Mouse (Mus musculus): ENCODE measurements around the gene Reln.
A peak's percentile ranks its signal among the peaks of the same experiment; 100 is the strongest.

The Reln gene

DNA sequence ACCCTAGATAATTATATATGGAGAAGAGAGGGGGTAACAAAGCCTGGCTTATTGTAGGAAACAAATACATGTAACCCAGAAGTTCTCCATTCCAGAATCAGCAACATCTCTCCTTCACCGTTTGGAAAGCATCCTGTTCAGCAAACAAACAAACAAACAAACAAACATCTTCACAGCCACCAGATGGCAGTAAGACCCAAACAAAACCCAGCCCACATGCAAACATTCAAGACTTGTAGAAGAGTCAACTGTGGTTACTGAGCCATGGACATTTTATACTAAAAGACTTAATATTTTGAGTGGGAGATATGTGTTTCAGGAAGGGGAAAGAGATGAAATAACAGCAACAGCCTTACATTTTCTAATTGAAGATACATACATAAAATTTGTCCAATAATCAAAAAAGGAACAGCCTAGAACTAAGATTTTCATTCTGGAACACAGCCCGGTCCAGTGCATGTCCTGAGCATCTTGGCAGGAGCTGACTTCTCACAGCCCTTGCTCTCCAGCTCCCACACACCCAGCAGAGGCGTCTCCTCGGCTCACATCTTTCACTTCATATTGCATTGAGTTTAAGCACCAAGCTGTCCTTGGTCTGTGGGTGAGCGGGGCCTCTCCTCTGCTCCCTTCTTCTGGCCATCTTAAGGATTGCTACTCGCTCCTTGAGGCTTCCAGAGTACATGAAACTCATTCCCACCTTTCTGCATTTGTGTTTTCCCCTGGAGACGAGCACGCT is 411.0 kb downstream of the Reln start:
- DNase-seq (ENCODE audit: low spot score) = no peak

DNA sequence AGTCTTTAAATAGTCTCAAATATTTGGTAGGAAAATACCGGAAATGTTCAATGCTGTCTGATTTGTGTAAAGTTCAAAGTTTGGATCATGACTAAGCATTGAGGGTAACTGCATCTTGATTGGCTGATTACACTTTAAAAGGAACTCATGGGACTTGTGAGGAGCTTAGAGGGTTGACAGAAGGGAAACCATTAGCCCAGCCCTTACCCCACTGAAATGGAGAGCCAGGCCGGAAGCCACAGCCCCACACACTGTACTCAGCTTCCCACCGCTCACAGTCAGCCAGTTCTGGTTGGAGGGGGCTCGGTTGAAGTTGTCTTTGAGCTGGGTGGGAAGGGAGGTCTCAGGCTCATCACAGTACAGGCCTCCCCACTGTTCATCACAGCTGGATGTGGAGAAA is 413.4 kb downstream of the Reln start:
- DNase-seq (ENCODE audit: low spot score) = no peak

DNA sequence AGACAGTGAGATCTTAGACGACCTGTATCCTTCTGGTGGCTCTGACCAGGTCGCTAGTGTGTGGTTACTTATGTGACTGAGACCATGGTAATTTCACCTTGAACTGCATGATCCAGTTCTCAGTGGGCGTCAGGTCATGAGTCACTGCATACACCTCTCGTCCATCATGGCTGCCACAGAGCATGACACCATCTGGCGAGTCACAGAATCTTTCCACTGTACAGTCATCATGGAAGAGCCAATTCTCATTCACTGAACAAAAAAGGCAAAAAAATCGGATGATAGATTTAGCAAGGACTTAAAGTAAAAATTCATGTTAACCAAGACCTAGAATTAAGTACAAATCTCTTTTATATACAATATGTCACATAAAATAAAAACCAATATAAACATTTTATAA is 424.2 kb downstream of the Reln start:
- no peak for DNase-seq (ENCODE audit: low spot score)

DNA sequence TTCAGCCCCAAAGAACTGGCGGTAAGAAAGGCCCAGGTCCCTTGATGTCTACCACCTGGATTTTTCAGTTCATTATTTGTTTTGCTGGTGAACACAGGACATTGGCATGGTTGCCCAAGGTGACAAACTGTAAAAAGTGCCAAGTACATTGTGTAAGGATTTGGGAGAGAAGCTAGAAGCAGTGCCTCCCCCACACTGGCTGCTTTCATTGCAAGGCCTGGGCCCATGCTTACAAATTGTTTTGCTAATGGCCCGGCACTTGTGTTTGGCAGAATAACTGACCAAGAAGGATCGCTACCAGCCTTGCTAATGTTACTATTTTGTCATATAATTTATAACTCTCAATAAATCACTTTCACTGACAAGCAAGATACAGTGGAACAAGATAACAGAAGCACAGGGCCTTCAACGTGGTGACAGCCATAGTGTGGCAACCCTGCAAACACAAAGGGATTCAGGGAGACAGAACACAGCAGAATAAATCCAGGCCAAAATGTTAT is 425.2 kb downstream of the Reln start:
- DNase-seq (ENCODE audit: low spot score) = no peak

DNA sequence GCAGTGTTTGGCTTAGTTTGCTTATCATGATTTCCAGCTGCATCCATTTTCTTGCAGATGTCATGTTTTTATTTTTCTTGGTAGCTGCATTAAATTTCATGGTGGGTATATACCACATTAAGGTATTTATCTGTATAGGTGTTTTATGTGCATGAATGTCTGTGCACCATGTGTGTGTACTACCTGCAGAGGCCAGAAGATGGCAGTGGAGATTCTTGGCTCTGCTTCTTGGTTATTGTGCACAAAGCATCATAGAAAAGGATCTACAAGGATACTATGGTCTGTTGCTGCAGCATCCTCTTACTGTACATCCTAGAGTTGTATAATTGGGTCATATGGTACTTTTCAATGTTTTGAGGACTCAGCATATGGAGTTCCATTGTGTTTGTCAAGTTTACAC is 428.5 kb downstream of the Reln start:
- no peak for DNase-seq (ENCODE audit: low spot score)

DNA sequence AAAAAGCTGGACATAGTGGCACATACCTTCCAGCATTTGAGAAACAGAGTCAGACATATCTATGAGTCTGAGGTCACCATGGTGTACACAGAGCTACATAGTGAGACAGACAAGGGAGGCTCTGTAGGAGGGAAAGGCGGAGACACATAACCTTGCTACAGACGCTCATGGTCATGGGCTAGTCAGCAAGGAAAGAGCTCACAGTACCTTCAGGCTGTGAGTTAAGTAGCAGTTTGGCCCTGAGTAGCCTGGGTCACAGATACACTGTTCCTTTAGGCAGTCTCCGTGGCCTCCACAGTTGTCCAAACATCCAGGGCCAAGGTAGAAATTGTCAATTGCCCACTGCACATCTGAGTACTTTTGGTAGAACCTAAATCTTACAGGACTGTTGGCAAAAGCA is 429.7 kb downstream of the Reln start:
- DNase-seq (ENCODE audit: low spot score) = no peak

DNA sequence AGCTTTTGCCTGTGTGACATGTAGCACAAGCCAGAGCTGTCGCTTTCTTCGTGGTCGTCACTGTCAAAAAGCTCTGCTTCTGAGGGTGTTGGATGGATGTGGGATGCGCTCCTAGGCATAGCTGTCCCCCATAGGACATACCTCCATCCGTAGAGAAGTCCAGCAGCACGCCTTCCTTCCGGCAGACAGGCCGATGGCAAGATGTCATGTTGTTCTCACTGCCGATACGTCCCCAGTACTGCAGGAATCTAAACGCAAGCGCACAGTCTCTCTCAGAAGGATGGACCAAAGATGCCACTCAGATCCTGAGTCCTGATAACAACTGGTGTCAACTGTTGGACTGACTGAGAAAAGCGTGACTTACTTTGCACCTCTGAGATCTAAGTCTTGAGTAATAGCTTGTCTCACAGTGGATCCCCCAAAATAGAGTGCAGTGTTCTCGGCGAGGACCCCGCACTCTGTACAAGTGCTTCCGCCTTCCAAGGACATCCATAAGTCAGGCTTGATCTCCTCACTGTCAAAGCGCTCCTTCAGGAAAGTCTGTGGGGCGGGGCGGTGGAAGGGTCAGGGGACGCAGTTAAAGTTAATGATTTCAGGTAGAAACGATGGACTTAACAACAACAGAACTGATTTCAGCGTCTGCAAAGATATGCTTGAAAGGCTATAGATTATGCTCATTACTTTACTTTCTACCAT is 431.5 kb downstream of the Reln start:
- no peak for DNase-seq (ENCODE audit: low spot score)

DNA sequence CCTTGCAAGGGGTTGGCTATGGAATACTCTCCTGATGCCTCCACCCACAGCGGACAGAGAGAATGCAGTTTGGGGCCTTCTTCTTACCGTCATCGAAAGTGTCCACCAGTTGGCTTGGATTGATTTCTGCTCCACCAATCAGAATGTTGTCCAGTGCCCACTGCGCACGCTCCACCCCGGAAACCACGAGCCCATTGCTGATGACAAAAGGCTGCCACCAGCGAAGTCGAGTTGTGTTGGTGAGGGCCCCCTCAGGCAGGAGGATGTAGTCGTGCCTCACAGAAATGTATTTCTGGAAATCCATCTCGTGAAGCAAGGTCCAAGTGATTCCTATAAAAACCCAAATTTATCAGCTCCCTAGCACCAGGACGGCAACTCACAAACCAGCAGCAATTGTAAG is 433.8 kb downstream of the Reln start:
- DNase-seq (ENCODE audit: low spot score) = no peak

DNA sequence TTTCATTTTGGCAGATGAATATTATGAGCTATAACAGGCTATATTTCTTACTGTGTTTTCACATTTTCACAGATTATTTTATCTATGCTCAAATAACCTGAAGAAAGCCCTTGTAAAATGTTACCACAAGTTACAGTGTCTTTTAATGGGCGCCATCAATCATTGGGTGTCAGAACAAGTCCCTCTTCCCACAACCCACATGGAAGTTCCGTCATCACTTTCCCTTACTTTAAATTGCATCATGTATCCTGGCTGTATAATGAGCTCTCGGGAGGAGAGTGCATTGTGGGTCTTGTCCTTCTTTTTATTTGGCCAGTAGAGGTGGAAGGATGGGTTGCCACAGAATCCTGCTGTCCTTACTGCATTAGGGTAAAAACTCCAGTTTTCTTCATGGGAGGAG is 434.8 kb downstream of the Reln start:
- no peak for DNase-seq (ENCODE audit: low spot score)

DNA sequence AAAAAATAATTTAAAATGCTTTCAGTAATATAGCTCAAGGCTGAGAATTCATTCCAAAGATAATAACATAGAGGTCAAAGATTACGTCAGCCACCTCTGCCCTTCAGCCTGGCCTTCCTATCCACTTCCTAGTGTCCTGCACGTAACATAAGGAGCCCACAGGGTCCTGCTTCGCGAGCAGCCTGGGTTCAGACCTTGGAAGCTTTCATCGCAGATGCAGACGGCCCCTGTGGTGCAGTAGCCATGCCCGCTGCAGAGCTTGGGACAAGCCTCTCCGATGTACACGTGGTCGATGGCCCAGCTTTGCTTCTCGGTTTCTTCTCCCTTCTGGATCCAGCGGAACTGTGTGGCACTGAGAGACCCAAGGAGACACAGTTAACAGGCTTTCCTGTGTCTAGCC is 443.1 kb downstream of the Reln start:
- no peak for DNase-seq (ENCODE audit: low spot score)

DNA sequence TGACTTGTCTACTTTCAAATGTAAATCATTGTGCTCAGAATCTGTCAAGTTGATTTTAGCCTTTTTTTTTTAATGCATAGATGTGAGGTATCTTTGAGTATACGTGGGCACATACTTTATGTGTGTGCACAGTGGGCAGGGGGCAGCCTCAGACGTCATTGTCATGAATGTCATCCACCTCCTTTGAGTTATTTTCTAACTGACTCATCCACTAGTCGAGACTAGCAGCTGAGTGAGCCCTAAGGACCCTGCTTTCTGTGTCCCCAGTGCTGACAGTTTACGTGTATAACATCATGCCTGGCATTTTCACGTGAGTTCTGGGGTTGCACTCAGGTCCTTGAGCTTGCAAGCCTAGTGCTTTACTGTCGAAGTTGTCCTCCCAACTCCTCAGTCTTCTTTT is 443.6 kb downstream of the Reln start:
- DNase-seq (ENCODE audit: low spot score) = no peak

DNA sequence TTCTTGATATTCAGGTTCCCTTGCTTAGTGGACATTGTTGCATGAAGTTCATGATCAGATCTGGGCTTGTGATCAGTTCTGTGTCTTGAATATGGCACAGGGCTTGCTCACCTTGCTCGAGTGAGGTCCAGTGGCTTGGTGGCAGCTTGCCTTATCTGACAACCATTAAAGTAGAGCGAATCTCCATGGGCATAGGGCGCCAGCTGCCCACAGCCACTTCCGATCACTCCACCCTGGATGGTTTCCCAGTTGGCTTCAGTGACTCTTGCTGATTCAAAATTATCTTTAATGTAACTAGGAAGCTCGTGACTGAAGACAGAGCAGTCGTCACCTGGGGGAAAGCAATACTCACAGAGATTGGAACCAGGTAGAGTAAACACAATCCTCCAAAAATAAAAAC is 445.6 kb downstream of the Reln start:
- DNase-seq (ENCODE audit: low spot score) = no peak

DNA sequence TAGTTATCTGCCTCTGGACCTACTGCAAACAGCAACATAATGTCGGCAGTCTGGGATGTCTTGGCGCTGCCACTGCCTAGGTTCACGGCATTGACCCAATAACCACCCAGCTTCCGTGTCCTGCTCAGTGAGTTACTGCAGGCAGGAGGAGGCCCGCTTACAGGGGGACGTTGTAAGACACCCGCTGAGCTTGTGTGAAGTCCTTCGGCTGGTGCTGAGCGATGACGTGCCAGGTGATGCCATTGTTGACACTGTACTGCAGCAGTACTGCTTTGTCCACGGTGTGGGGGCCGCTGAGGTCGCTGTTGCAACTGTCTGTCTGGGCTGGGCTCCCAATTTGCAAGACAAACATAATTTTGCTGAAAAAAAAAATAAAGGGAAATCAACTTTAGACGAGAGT is 447.9 kb downstream of the Reln start:
- DNase-seq (ENCODE audit: low spot score) = no peak

DNA sequence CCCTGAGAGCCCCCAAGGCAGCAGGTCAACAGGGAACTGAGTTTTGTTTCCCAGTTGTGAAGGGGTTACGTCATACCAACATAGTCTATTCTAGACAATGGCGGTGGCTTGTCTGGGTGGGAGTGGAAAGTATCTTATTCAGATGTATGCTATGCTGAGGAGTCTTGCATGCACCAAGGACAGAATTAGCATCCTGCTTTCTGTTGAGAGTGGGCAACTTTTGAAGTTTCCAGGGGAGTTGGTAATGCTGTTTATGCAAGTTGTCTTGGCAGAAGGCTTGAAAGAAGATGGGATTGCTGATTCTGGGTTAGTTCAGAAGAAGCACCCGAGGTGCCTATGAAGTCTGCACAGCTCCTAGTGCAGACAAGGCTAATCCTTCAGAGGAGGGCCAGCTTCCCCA is 450.3 kb downstream of the Reln start:
- DNase-seq (ENCODE audit: low spot score) = no peak

DNA sequence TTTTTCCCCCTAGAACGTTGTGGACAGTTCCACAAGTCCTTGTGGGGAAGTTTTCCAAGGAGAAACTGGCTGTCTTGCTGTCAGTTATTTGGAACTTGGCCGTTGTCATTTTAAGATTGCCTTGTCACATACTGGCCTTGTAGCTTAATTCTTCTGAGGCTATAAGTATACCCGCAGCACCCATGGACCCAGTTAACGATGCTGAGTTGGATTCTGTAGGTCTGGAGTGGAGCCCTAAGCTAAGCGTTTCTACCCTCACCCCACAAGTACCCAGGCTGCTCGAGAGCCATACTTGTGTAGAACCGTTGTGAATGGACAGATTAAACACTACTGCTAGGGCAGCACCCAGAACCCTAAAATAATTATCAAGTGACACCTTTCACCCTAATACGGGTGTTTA is 477.8 kb downstream of the Reln start:
- DNase-seq (ENCODE audit: low spot score) = no peak

DNA sequence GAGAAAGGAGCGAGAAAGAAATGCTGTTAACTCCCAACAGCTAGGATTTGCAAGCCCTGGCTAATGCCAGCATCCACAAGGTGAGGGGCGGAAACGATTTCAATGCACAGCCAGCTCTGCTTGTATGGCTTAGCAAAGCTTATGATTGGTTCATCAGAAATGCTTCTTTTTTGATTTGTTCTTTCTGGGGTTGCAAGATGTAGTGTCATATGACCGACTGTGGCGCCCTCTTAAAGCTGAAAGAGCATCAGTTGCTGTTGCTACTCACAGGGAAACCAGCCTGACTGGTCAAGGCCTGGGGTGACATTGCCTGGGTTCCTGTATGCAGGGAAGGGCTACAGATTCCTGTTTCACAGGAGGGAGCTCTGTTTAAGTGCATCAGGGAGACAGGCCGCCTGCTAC is 478.2 kb downstream of the Reln start:
- DNase-seq (ENCODE audit: low spot score) = peak; percentile 21

DNA sequence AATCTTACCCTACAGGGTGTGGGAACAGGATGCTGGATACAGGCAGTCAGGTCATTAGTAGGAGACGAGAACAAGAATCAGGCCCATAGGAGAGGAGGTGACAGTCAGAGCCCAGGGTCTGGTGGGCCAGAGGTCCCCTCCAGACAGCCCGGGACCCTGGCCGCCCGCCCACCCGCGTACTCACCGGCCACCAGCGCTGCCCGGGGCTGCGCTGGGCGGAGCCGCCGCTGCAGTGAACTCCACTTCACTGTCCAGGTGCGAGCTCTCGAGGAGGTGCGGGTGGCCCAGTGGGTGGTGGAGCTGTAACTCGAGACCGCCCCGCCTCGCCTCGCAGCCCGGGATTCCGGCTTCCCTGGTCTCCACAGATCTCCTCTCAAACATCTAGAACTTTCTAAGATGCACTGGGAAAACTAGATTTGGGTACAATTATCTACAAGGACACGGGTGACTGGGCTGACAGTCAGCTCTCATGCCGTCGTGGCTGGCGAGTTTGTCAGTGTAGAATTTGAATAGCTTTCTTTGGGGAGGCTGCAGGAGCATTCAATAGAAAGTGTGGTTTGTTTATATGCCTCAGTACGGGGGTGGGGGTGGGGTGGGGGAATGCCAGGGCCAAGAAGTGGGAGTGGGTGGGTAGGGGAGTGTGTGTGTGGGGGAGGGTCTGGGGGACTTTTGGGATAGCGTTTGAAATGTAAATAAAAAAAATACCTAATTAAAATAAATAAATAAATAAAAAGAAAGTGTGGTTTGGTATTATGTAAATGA is 479.0 kb downstream of the Reln start, which contains the start of gene Slc26a5:
Gene Slc26a5 (minus strand): TSS at position 259 of the 762 bp plus-strand sequence.
- no peak for DNase-seq (ENCODE audit: low spot score)

DNA sequence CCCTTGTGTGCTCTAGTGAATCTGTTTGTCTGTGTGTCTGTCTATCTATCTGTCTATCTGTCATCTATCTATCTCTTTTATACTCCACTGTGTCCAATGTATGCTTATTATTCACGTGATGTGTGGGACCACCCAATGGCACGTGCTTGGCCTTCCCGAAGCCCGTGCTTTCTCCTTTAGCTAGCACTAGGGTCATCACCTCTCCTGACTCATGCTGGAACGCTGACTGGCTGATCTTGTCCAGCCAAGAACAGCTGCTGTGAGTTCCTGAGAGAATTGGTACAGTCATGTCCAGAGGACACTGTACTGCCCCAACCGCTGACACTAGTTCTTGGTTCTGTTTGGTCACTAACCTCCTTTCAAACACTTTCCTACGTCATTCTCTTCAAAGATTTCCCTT is 485.8 kb downstream of the Reln start:
- DNase-seq (ENCODE audit: low spot score) = no peak

DNA sequence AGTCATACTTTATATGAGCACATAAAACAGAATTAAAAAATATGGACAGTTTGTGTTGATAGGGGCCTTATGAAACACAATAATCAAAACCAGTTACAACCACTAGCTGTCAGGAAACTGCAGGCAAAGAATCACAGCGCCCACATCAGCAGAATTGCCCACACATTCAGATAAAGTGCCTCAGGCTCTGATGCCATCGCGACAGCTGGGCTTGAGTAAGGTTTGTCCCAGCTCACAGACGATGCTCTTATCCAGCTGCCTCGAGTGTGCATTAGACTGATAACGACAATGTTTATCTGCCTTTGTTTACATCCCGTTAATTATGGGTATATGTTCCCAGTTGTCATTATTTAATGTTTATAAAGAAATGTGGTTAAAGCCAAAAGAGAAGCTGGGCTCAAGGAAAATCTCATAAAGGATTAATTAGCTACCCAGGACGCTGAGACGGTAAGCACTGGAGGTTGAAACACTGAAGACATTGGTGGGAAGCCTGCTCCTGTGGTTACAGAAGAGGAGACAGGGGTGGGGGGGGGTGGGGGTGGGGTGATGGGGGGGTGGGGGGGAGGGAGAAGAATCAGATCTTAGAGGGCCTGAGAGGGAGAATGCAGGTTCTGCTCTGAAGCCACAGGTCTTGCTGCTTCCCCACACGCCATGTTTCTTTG is 492.7 kb downstream of the Reln start:
- no peak for DNase-seq (ENCODE audit: low spot score)

DNA sequence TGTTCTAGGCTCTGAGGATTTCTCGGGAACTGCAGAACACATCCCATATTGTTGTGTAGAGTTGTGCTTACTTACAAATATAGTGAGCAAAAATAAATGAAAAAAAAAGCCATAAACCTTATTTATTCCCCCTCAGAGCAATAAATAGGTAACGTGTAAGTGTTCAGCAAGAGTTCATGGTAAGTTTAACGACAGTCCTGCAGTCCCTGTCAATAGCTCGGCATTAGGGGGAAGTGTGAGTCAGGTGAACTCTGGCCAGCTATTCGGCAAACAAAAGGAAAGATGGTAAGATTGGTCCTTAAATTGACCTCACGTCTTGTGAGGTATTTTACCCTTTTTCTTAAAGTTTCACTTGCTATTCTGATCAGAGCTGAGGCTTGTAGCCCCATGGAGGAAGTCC is 497.1 kb downstream of the Reln start:
- DNase-seq (ENCODE audit: low spot score) = no peak

DNA sequence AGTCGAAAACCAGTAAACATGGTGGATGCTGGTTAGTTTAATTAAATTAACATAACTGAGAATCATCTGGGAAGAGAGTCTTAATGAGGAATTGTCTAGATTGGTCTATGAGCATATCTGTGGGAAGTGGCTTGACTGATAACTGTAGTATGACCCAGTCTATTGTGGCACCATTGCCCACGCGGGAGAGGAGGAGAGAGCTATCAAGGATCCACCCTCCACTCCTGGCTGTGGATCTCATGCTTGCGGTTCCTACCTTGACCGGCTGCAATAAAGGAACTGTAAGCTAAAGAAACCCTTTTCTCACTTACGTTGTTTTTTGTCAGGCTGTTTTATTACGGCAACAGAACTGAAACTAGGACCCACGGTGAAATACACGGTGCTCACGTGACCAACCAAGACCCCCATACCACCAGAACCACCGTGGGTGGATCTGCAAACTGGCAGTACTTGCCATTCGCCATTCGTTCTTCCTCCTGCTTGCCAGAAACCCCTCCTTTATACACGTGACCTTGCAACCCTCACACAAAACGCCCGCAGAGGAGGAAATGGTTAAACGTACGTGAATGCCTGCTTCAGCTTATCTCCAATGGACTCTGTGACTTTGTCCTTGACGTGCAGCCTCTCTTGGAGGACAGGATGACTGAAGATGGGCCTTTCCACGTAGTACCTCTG is 497.7 kb downstream of the Reln start:
- DNase-seq (ENCODE audit: low spot score) = no peak

DNA sequence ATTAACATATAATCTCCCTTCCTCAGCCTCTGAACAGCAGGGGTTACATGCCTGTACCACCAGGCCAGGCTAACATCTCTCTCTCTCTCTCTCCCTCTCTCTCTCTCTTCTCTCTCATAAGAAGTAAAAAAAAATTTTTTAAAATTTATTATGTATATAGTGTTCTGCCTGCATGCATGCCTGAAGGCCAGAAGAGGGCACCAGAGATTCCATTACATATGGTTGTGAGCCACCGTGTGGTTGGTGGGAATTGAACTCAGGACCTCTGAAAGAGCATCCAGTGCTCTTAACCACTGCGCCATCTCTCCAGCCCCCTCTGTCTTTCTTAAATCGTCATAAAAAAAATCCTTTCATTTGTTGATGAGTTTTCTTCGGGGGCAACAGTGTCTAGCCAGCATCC is 499.8 kb downstream of the Reln start:
- no peak for DNase-seq (ENCODE audit: low spot score)
